Mouse (Mus musculus) CH12.LX (cell line): Measurements from ENCODE around the gene Gm5737.

ENCODE experiments used
- CHD2 ChIP-seq: IDR thresholded peaks from 2 replicates; pipeline ENCODE4 v1.6.1; 2011; ENCODE audit warnings: low read length, improper control_type of control experiment
- CTCF ChIP-seq, 2 experiments: IDR thresholded peaks in 1 of 2; conservative IDR thresholded peaks in 1 of 2; 2 replicates each; pipeline ENCODE4 v1.5.1; 2011 to 2012; ENCODE audit warnings: low read depth in 2 of 2, low read length in 2 of 2, improper control_type of control experiment in 1 of 2, inconsistent platforms in 1 of 2, mild to moderate bottlenecking in 1 of 2, moderate library complexity in 1 of 2
- EP300 ChIP-seq: IDR thresholded peaks from 2 replicates; pipeline ENCODE4 v1.6.1; 2011; ENCODE audit warnings: low read length, improper control_type of control experiment
- HCFC1 ChIP-seq: IDR thresholded peaks from 2 replicates; pipeline ENCODE4 v1.6.1; 2012; ENCODE audit warnings: low read depth, mild to moderate bottlenecking, inconsistent platforms, low read length, improper control_type of control experiment
- MAZ ChIP-seq: IDR thresholded peaks from 2 replicates; pipeline ENCODE4 v1.6.1; 2012; ENCODE audit warnings: low read depth, mild to moderate bottlenecking, inconsistent platforms, low read length, improper control_type of control experiment, moderate library complexity
- POLR2A ChIP-seq: IDR thresholded peaks from 2 replicates; pipeline ENCODE4 v1.6.1; 2011; ENCODE audit warnings: low read depth, mild to moderate bottlenecking, improper control_type of control experiment, low read length
- SMC3 ChIP-seq: IDR thresholded peaks from 2 replicates; pipeline ENCODE4 v1.6.1; 2011; ENCODE audit warnings: low read depth, low read length, improper control_type of control experiment
- TCF12 ChIP-seq: IDR thresholded peaks from 2 replicates; pipeline ENCODE4 v1.6.1; 2014; ENCODE audit warnings: low read depth, mild to moderate bottlenecking, inconsistent platforms, low read length, improper control_type of control experiment
- USF2 ChIP-seq: conservative IDR thresholded peaks from 2 replicates; pipeline ENCODE4 v1.6.1; 2011; ENCODE audit warnings: low read depth, low read length, improper control_type of control experiment
- ZC3H11A ChIP-seq: IDR thresholded peaks from 2 replicates; pipeline ENCODE4 v1.6.1; 2012; ENCODE audit warnings: low read depth, mild to moderate bottlenecking, inconsistent platforms, low read length, improper control_type of control experiment
- ZKSCAN1 ChIP-seq: IDR thresholded peaks from 2 replicates; pipeline ENCODE4 v1.6.1; 2012; ENCODE audit warnings: low read depth, inconsistent platforms, low read length, improper control_type of control experiment, borderline replicate concordance
- ZNF384 ChIP-seq: IDR thresholded peaks from 2 replicates; pipeline ENCODE4 v1.6.1; 2012; ENCODE audit warnings: low read depth, low read length, improper control_type of control experiment, inconsistent platforms

DNA sequence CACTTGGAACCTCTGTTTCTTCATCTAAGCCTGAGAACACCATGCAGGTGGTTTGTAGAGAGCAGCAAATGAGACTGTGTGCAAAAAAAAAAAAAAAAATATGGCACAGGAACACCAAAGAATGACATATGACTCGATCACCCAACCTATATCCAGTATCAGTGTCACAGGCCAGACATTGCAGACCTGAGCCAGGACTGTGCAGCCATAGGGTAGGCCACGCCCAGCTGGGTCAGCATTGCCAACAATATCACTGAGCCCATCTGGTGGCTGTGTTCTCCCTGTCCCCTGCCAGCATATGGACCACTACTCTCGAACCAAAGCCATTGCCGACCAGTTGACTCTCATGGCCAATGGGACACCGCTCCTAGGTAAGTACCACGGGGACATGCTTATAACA is 5.4 kb downstream of the Gm5737 start:
- TF ChIP-seq EP300 (no peak), TCF12 (no peak), ZKSCAN1 (no peak), HCFC1 (no peak), ZNF384 (no peak), MAZ (no peak), POLR2A (no peak), CTCF (conservative IDR thresholded peaks at IDR 0.05 in 1 of 2, IDR thresholded peaks at IDR 0.05 in 1 of 2; ENCODE audit: low read depth in 2 of 2, low read length in 2 of 2) (no peak), USF2 (no peak), SMC3 (no peak), ZC3H11A (no peak), CHD2 (no peak)
